Mouse (Mus musculus) 3T3-L1 (cell line): Measurements from ENCODE around the gene Shroom1.

Experiments
- DNase-seq: peaks from one replicate; pipeline ENCODE4 v3.0.0-alpha.2; 2015; ENCODE audit warnings: low read depth, low spot score

The Shroom1 gene

DNA sequence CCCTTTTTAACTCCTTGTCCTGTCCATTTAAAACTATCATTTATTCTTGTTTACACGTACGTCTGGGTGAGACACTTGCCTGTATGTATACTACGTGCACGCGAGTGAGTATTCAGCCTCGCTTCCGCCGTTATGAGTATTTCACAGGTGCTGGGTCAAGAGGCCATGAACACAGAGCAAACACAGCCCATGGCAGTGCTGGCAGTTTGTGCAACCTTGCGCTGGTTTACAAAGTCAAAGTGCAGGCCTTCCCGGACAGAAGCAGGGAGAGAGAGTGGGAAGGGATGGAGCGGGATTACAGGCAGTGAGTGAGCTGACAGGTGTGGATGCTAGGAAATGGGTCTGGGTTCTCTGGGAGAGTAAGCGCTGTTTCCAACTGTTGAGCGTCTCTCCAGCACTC is 10.8 kb upstream of the Shroom1 start:
- DNase-seq, result no peak

DNA sequence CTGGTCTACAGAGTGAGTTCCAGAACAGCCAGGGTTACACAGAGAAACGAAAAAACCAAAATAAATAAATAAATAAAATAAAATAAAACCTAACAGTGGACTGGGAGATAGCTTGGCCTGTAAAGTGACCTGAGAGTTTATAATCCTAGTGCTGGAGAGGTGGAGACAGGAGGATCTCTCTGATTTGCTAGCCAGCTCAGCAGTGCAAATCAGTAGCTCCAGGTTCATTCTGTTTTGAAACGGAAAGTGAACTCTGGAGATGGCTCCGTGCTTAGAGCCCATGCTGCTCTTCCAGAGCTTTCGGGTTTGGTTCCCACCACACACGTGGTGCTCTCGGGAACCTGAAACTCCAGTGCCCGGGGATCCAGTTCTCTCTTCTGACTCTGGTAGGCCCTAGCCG is 9.0 kb upstream of the Shroom1 start:
- no peak for DNase-seq

DNA sequence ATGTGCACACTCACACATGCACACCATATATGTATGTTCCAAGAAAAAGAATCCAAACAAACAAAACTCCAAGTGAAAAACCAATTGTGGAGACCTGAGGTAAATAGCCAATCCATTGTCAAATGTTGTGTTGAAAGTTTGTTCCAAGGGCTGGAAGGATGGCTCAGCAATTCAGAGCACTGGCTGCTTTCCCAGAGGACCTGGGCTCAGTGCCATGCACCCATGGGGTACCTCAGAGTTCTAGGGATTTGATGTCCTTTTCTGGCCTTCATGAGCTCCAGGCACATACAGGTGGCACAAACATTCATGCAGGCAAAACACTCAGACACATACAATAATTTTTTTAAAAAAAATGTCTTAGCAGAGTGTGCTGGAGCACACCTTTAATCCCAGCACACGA is 8.5 kb upstream of the Shroom1 start:
- DNase-seq, result no peak

DNA sequence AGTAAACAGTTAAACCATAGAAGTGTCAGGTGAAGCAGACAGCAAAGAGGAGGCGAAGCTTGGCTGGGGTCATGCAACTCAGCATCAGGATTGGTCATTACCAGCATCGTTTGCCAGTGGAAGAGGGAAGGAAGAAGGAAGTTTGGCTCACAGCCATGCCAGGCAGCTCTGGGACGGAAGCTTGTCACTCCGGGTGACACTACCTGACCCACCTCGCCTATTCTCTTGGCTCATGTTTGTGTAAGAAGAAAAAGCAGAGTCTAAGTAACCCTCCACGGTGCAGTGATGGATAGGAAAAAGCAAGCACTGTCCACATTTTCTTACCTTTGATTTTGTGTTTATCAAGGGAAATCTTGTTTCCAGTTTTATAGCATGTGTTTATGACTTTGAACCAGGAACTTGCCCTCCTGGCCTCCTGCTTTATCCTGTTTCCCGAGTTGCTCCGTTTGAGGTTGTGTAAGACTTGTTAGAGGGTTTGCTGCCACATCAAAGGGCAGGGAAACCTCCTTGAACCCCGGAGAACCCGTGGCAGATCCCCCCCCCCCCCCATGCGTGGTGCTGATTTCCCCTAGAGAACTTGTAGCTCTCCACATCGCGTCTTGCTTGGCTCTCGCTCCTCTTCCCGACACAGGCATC is 6.8 kb upstream of the Shroom1 start:
- DNase-seq, result no peak

DNA sequence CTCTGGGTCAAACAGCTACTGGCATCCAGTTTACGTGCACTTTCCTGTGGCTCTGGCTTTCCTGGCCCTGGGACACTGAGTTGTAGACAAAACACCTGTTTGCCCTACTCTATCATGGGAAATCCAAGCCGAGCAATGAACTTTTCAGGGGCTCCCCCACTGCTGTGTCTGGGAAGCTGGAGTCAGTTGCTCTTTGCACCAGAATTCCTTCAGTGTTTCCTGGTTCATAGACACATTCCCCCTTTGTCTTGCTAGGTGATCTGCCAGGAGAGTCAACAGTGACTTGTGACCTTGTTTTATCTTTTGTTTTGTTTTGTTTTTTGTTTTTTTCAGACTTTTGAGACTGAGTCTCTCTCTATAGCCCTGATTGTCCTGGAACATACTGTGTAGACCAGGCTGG is 5.6 kb upstream of the Shroom1 start:
- DNase-seq, result no peak

DNA sequence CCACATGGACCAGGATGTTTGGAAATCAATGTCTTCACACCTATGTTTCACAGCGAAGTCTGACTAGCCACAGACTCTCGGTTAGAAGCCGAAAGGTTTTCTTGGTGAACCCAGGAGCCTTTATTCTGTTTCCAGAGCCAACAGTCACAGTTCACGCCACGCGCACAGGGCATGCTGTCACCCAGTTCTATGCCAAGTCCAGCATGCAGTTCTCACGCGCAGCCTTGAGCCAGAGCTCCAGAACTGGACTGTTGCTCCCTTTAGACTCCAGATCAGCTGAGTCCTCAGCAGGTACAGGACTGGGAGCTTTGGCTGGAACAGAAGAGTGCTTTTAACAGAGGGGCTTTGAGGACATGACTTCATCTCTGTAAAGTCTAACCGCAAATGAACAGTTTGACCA is 4.6 kb upstream of the Shroom1 start:
- DNase-seq, result no peak

DNA sequence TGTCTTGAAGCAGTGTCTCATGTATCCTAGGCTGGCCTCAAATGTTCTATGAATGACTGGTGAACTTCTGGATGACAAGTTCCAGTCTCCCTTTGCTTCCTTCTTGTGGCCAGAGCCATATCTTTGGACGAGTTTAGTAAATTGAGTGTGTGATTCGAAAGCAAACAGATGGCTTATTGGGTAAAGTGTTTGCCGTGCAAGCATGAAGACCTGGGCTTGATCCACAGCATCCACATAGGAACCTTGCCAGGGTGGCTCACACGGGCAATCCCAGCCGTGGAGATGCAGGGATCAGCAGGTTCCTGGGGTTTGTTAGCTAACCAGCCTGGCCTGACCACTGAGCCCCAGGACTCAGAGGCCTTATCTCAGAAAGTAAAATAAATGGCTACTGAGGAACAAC is 4.0 kb upstream of the Shroom1 start:
- DNase-seq, result no peak

DNA sequence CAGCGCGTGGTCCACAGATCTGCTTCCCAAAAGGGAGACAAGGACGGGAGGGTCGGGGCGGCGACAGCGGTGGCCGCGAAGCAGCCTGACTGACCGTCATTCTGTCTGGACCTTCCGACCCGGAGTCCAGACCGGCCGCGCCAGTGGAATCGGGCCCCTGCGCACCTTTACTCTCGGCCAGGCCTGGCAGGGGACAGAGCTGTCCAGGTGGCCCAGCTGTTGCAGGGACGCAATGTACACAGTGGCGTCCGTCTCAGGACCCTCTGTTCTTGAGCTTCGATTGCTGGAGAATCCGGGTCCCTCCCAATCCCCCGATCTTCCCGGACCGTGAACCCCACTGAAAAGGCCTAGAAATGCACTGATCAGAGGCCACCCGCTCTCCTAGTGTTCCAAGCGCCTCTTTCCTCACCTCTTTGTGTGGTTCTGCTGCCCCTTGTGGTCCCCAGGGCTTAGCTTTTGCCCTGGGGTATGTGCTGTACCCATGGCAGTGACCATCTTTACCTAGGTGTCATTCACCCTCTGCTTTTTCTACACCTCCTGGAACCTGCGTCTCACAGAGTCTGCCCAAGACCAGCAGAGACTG is 458 bp downstream of the Shroom1 start:
- DNase-seq, result peak; percentile 37

DNA sequence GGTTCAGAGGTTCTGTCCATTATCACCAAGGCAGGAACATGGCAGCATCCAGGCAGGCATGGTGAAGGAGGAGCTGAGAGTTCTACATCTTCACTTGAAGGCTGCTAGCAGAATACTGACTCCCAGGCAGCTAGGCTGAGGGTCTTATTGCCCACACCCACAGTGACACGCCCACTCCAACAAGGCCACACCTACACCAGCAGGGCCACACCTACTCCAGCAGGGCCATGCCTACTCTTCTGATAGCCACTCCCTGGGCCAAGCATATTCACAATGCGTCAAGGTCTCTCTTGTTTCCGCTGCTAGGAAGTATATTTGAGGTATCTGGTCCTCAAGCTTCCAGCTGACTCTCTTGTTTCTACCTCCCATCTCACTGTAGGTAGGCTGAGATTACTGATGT is 2.0 kb downstream of the Shroom1 start:
- no peak for DNase-seq

DNA sequence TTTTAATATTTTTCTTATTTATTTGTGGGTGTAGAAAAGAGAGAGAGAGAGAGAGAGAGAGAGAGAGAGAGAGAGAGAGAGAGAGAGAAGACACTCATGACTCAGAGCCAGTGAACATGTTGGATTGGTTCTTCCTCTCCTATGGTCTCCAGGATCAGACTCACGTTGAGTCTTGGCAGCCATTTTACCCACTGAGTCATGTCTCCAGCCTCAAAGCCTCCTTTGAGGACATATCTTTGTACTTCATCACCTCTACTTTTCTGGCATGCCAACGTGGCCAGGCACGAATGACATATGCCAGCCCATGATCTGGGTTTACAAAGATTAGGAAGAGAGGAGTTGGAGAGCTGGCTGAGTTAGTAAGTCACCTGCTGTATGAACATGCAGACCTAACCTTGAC is 3.2 kb downstream of the Shroom1 start:
- DNase-seq, result peak; percentile 89

DNA sequence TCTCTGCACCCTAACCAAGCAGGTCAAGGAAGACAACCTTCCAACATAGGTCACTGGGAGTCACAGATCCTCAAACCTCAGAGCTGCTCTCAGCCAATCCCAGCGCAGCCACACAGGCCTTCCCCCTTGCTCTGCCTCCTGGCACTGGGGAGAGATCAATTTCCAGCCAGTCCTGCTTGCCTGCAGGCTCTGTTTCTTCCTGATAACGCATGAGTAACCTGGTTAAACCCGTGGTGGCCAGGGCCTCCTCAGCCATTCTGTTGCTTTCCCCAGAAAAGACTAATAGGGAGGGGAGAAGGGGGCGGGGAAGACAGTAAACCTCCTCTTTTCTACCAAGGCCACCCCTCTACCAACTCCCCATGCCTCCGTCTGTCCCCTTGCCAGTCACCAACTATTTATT is 4.7 kb downstream of the Shroom1 start:
- DNase-seq, result no peak

DNA sequence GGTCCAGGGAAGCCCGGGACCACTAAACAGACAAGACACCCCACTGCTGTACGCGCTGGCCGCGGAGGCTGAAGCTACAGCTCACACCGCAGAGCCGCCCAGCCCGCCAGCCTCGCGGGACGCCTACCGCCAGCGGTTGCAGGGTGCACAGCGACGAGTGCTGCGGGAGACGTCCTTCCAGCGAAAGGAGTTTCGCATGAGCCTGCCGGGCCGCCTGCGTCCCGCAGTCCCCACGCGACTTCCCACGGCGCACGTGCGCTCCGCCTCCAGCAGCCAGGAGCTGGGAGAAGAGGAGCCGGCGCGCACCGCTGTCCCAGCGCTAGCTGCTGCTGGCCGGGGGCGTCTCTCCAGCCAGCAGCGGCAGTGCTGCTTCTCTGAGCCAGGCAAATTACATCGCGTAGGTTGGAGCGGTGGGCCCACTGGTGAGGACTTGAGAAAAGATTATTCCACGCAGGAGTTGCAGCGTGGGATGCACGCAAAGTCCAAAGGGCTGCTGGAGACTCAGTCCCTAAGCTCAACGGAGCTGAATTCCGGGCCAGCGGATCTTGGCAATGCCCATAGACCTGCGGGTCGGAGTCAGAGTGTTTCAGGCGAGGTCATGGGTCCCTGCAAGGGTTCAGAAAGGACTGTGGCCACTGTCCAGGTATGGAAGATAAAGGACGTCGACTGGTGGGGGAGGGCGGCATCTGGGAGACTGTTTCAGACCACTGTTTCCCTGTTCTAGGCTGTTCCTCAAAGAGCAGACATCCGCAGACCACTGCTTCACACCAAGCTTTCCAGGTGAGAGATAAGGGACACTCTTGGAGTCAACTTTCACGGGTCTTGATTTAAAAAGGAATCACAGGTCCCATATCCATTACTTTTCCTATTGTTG is 6.8 kb downstream of the Shroom1 start:
- DNase-seq, result no peak

DNA sequence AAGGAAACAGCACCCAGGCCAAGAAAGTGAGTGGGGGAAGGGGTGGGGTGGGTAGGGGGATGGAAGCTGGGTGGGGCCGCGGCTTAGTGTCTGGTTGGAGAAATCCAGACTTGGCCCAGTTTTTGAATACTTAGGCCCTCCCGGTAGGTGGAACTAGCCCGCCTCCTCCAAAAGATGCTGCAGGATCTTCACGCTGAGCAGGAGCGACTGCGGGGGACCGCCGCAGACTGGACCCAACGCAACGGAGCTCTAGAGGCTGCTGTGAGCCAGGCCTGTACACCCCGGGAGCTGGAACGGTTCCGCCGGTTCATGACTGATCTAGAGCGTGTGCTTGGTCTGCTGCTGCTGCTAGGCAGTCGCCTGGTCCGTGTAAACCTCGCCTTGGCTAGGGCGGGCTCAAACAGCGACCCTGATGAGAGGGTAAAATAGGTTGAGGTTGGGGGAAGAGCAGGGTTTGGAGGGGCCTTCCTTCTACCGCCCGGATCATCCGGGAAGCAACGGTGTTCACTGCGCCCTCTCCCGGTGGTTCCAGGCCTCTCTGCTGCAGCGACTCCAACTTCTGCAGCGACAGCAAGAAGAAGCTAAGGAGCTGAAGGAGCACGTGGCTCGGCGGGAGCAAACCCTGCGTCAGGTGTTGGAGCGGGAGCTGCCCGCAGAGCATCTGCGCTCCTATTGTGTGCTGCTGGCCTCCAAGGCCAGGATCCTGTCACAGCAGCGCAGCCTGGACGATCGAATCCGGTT is 9.4 kb downstream of the Shroom1 start:
- no peak for DNase-seq

DNA sequence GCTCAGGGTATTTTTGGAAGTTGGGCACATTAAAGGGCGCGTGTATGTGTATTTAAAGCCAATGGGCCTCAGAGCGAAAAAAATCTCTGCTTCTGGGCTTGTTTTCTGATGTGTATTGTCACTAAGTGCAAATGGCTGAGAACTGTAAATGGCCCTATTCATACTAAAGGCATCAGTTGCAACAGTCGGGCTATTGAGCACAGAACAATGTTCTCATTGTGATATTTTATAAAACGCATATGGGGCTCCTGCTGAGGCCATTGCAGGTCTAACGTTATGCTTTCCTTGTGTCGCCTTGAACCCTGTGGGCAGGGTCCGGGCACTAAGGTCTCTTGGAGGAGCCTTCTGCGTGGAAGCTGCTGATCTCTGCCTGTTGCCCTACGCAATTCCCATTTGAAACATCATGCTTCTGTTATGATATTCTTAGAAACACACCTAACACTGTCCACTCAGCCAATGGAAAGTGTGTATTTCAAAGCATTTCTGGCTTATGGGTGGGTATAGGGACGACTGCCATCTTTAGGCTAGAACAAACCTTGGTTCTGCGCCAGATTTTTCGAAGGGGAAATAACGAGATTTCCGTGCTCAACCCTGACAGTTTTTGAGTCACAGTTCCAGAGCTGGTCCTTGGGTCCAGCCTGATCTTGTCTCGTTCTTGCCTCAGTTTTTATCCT is 12.4 kb downstream of the Shroom1 start:
- no peak for DNase-seq

DNA sequence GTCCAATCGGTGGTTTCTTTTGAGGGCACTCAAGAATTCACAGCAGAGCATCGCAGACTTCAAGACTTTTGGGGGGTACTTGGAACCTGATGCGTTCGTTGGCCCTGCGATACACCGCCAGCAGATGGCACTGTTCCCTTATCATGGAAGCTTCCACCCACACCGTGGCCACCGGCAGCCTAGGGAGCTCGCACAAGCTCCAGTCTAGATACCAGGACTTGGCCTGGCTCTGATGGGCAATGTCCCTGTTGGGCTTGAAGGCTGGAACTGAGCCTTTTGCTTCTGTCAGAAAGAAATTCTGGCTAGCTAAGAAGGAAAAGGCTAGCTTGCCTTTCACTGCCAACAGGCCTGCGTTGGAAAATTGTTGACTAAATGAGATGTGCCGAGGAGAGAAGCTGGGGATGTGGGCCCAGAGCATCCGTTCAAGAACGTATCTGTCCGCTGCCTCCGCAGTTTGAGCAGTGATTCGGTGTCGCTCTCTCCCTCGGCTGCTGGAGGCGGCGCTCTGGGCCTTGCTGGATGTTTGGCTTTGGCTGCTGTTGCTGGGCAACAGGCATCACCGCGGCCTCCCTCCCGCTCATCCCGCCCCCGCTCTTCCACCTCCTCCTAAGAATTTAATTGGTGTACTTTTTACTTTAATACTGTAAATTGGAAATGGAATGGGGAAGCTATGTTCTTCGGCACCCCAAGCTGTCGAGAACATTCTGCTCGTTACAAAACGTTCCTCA is 13.1 kb downstream of the Shroom1 start, which contains the start of gene Gm9837:
Gm9837 (minus strand) TSS at position 512 of the 728 bp plus-strand sequence.
- DNase-seq, result peak; percentile 91

DNA sequence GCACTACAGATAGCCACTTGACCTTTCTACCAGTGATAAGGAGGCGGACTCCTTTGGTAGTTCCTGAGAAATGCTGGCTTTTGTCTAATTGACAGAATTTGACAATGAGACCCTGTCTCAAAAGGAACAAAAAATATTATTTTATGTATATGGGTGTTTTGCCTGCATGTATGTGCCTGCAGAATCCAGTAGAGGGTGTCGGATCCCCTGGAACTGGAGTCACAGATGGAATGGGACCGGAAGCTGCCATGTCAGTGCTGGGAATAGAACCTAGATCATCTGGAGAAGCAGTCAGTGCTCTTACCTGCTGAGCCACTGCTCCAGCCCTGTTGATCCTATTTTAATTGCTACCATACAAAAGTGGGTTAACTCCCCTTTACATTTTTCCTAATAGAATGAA is 15.7 kb downstream of the Shroom1 start:
- no peak for DNase-seq

DNA sequence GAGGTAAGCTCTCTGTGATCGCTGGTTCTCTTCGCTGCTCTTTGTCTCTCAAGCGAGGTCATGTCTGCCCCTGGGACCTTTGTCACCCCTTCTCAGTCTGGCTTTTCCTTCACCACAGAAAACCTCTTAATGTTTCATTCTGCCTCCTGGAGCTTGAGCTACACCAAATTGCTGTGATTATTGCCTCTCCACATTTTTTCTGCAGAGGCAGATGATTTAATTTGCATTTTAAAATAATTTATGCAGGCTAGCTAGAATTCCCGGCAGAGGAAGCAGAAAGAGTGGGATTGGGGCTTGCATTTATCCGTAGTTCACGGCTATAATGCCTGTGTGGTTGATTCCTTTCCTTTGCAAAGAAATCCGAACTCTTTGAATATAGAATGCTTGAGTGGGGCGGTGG is 18.6 kb downstream of the Shroom1 start:
- DNase-seq, result no peak

DNA sequence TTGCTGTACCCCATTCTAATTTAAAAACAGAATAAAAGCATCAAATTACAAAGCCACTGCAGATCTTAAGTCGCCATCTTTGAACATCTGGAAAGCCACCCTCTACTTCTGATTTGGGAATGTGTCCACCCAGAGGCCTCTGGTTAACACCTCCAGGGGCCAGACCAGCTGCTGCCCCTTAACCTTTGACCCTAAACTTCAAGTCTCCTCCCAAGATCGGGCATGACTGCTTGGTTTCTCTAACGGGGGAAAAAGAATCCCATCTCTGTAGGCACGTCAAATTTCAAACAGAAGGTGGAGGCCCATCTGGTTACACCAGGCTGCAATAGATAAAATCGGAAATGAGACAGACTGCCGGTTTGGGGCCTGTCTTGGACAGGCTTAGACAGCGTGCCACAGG is 20.8 kb downstream of the Shroom1 start:
- no peak for DNase-seq

DNA sequence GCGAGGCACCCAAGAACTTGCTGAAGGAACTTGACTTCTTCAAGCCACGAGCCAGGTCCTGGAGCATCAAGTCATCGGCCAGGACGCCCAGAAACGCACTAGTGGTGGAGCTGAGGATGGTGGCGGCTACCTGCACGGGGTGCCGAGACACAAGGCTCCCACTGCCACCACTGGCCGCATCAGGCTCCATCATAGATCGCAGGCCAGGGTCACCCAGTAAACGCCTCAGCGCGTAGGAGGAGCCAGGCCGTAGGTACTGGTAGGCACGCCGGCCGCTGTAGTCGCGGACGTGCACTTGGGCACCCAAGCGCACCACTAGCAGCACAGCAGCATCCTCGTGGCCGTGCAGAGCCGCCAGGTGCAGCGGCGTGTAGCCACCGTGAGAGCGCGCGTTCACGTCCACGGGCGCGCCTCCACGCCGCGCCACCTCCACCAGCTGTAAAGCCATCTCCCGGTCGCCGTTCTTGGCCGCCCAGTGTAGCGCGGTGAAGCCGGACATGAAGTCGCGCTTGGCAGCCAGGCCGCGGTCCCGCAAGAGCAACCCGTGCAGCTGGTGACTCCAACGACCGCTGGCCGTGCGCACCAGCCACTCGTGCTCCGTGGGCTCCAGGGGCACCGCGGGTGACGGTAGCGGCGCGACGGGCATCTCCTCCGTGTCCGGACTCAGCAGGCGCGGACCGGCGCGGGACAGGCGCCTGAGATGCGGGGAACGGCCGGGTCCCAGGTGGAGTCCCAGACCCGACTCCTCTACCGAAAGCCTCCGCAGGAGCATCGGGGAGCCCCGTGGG is 21.6 kb downstream of the Shroom1 start:
- DNase-seq, result no peak

DNA sequence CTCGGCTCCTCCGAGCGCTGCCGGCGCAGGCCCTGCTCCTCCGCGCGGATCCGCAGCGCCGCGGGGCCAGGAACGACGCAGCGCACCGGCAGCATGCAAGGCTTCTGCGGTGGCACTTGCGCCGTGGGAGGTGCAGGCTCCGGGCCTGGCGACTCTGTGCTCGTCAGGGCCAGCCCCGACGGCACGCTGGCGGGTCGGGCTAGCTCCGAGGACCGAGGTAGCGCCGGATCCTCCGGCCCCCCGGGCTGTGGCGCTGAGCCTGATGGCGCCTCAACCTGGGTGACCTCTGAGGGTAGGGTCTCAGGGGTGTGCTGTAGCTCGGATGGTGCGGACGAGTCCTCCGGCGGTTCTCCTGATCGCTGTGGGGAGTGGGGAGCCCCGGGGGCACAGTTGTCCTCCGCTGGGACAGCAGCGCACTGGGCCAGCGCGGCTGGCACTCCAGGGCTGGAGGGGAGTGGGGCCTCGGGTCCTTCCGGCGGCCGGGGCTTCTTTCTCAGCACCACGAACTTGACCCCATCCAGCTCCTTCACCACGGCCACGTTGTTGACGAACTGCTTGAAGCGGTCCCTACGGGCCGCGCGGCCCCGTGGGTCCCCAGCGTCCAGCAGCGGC is 22.3 kb downstream of the Shroom1 start:
- DNase-seq, result no peak
